Mouse (Mus musculus) liver, embryonic 14.5 days (tissue): Measurements from ENCODE around the gene Slc16a11.

Source experiments
- CTCF ChIP-seq: IDR thresholded peaks from 2 replicates; pipeline ENCODE4 v1.5.1; 2016; ENCODE audit warnings: antibody characterized with exemption, low read depth, control low read depth
- EP300 ChIP-seq: IDR thresholded peaks from 2 replicates; pipeline ENCODE4 v1.6.1; 2016; ENCODE audit warnings: antibody characterized with exemption, low read depth

DNA sequence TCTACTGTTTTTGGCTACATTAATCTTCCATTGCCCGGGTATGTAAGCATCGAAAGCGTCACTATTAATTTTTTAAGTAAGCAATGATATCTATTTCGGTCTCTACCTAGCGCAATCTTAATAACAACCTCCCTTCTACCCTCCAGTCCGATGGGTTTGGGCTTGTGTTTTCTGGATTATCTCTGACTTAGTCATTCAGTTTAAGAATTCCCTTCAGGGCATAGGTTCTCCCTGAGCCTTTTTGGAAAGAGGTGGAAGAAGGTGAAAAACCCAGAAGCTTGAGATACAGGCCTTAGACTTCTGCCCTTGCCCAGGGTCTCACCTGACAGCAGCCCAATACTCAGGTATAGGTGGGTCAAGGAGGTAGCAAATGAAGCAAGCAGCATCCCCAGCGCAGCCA, 7.3 kb downstream of the Slc16a11 start:
- TF ChIP-seq CTCF (no peak), EP300 (no peak)
